Mouse (Mus musculus): Measurements from ENCODE around the gene Dnah17. TPM values are rescaled to one million over a fixed set of nuclear protein-coding genes. Genes with fewer than 3 reads are reported as not detected.
A peak's percentile ranks its signal among the peaks of the same experiment; 100 is the strongest.

The Dnah17 gene
- polyA plus RNA-seq, 1 experiment from 2014 or later, result 0.04 TPM

DNA sequence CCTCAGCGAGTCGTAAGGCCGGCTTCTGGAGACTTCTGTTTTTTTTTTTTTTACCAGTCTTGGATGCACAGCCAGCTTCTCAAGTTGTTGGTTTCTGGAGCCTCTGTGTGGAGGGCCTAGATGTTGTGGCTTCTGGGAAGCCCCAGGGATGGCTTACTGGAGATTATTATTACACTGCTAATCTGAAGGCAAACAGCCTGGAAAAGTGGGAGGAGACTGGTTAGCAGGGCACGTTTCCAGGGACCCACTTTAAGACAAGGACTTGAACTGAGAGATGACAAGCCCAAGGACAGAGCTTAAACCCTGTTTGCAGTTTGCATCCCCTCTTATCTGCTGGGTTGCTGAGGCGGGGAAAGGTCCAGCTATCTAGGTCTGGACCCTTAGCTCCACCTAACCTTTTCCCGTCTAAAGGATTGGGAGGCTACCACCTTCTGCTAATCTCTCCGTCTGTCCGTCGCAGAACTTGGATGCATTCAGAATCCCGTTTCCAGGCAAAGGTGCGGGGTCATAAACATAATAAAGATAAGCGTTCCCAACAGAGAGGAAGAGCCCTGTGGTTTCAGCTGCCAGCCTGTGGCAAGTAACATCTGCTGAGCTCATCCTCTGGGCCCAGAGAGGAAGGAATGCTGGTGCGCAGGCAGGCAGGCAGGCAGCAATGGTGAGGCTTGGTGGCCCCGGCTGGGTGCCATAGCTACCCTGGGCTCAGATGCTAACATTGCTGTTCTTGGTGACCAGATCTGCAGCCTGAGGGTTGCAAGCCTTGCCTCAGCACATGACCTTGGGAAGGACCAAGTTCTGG lies 155.9 kb downstream of the Dnah17 start:
- no peak overlapping the region for H3K4me2 ChIP-seq (replicated peaks; ENCODE audit: low read depth)
- H3K9me3 ChIP-seq (ENCODE audit: control insufficient read depth, low read length), result no peaks in the 10 kb centered on the region
- WGBS, result 49% methylated on average over 14 of the region's 14 CpGs
- no peak overlapping the region for H3K4me3 ChIP-seq (ENCODE audit: low read depth, low read length)
- H3K9ac ChIP-seq (ENCODE audit: low read length), result no peak overlapping the region
- no peak overlapping the region for H3K27ac ChIP-seq (replicated peaks)
- no peak for DNase-seq (ENCODE audit: low spot score)
- no peaks in the 10 kb centered on the region for H3K4me1 ChIP-seq (replicated peaks; ENCODE audit: control insufficient read depth, insufficient read depth)
- no peaks in the 10 kb centered on the region for H3K27me3 ChIP-seq (ENCODE audit: control insufficient read depth, insufficient read depth, low read length)
- no peak for ATAC-seq (ENCODE audit: low FRiP score, low TSS enrichment)
- TF ChIP-seq CTCF (IDR thresholded peaks at IDR 0.05; ENCODE audit: low read depth) (no peak), EP300 (optimal IDR thresholded peaks at IDR 0.05) (no peak)
- H3K36me3 ChIP-seq (ENCODE audit: control insufficient read depth, insufficient read depth, low read length), result no peaks in the 10 kb centered on the region

DNA sequence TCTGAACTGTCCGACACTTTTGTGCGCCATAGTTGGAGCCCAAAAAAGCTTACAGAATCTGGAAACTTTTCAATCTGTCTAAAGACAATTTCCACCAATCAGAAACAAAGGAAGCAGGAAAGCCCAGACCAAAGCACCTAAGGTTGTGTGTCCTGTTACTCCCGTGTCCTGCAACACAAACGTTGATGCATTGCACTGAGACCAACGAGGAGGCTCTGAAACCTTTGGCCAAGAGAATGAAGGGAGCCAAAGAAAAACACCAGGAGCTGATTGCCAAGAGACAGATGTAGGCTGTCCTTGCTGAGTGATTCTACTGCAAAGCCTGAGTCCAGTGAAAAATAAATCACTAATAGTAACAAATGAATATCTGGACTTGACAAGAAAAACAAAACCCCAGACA lies 156.9 kb downstream of the Dnah17 start:
- WGBS, result 33% methylated on average over 5 of the region's 5 CpGs
- H3K36me3 ChIP-seq (ENCODE audit: control insufficient read depth, insufficient read depth, low read length), result no peaks in the 10 kb centered on the region
- no peaks in the 10 kb centered on the region for H3K9me3 ChIP-seq (ENCODE audit: control insufficient read depth, low read length)
- no peaks in the 10 kb centered on the region for H3K4me1 ChIP-seq (replicated peaks; ENCODE audit: control insufficient read depth, insufficient read depth)
- no peak for TF ChIP-seq CTCF (IDR thresholded peaks at IDR 0.05; ENCODE audit: low read depth)
- TF ChIP-seq EP300 (optimal IDR thresholded peaks at IDR 0.05), result no peak
- H3K27me3 ChIP-seq (ENCODE audit: control insufficient read depth, insufficient read depth, low read length), result no peaks in the 10 kb centered on the region
- DNase-seq (ENCODE audit: low spot score) (no peak), ATAC-seq (ENCODE audit: low FRiP score, low TSS enrichment) (no peak)
- no peak overlapping the region for H3K27ac ChIP-seq (replicated peaks)
- H3K4me3 ChIP-seq (ENCODE audit: low read depth, low read length), result no peak overlapping the region
- no peak overlapping the region for H3K4me2 ChIP-seq (replicated peaks; ENCODE audit: low read depth)
- no peak overlapping the region for H3K9ac ChIP-seq (ENCODE audit: low read length)

DNA sequence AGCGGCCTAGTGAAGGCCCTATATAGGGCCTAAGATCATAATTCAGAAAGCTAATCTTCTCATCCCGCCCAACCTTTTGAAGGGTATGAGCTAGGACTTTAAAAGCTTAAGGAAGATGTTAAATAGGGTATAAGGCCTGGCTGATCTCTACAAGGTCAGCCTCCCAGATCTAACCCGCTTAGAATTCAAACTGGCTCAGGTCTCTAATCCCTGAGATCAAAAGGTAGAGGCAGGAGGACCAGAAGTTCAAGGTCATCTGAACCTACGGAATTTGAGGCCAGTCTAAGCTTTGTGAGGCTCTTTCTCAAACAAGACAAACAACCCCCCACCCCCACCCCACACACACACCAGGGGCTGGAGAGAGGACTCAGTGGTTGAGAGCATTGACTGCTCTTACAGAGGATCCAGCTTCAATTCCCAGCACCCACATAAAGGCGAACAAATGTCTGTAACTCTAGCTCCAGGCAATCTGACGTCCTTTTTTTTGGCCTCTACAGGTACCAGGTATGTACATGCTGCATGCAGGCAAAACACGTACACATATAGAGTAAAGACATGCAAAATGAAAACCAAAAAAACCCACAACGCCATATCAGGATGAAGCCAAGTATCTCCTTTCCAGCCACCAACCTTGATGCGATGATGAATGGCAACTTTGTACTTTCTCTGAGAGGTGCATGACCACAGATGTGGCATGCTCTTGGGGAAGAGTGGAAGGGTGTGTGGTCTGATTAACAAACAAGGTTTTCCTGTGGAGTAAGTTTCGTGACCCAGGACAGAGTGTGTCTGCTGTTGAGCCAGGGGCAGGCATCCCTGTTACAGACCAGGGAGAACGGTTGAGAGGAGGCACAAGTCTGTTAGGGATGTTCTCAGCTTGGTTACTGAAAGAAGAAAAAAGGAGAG lies 157.5 kb downstream of the Dnah17 start:
- WGBS, result 78% methylated on average over 11 of the region's 11 CpGs
- H3K27me3 ChIP-seq (ENCODE audit: control insufficient read depth, insufficient read depth, low read length), result no peaks in the 10 kb centered on the region
- no peak for DNase-seq (ENCODE audit: low spot score)
- TF ChIP-seq EP300 (optimal IDR thresholded peaks at IDR 0.05) (no peak), CTCF (IDR thresholded peaks at IDR 0.05; ENCODE audit: low read depth) (no peak)
- peak overlapping the region; percentile 13; the same call in 1 of the 2 replicates for H3K27ac ChIP-seq (replicated peaks)
- H3K4me1 ChIP-seq (replicated peaks; ENCODE audit: control insufficient read depth, insufficient read depth), result no peaks in the 10 kb centered on the region
- no peaks in the 10 kb centered on the region for H3K9me3 ChIP-seq (ENCODE audit: control insufficient read depth, low read length)
- no peak overlapping the region for H3K4me2 ChIP-seq (replicated peaks; ENCODE audit: low read depth)
- H3K9ac ChIP-seq (ENCODE audit: low read length), result no peak overlapping the region
- no peaks in the 10 kb centered on the region for H3K36me3 ChIP-seq (ENCODE audit: control insufficient read depth, insufficient read depth, low read length)
- ATAC-seq (ENCODE audit: low FRiP score, low TSS enrichment), result no peak
- H3K4me3 ChIP-seq (ENCODE audit: low read depth, low read length), result no peak overlapping the region

Small RNAs within 50 kb of the gene (microRNA-seq; reads per million reads assigned to microRNA genes)
- not detected for gene Mir6933

Other genes starting within 250 kb of the Dnah17 start
- 13.5 and 15.7 TPM in 2 replicates for gene Socs3, start 160.6 kb downstream of the Dnah17 start, polyA plus RNA-seq (2015; fragmentation: Nextera tagmentation; extraction: Ambion mirVana)
- 28.7 and 29.4 TPM in 2 replicates for gene Pgs1, start 144.3 kb downstream of the Dnah17 start, polyA plus RNA-seq (2015; fragmentation: Nextera tagmentation; extraction: Ambion mirVana)
- gene Cyth1, start 118.0 kb upstream of the Dnah17 start, polyA plus RNA-seq (2015; fragmentation: Nextera tagmentation; extraction: Ambion mirVana), result 13.1 and 13.3 TPM in 2 replicates
- 8.1 and 8.9 TPM in 2 replicates for gene Usp36, start 159.6 kb upstream of the Dnah17 start, polyA plus RNA-seq (2015; fragmentation: Nextera tagmentation; extraction: Ambion mirVana)
- gene Cep295nl, start 211.9 kb upstream of the Dnah17 start, polyA plus RNA-seq (2015; fragmentation: Nextera tagmentation; extraction: Ambion mirVana), result 0.51 and 0.53 TPM in 2 replicates
- gene Timp2, start 225.1 kb upstream of the Dnah17 start, polyA plus RNA-seq (2015; fragmentation: Nextera tagmentation; extraction: Ambion mirVana), result 72.7 and 77.2 TPM in 2 replicates

All from stomach, postnatal 0 days (tissue).